Mouse (Mus musculus) liver, embryonic 16.5 days (tissue): ENCODE data around the gene Wdr78. TPM values are rescaled to one million over a fixed set of nuclear protein-coding genes. Genes with fewer than 3 reads are reported as not detected.

Source experiments
- ATAC-seq: fragments of 200-750 bp; cut with Nextera tagmentation; 2 replicates; pipeline ENCODE4 v1.8.0; 2017; ENCODE audit warnings: low read depth, mild to moderate bottlenecking, moderate number of reproducible peaks, moderate library complexity
- H3K27ac ChIP-seq: fragments of 300-500 bp; sonication (generic); 2 replicates; pipeline ENCODE4 v1.5.1; 2014; ENCODE audit warnings: mild to moderate bottlenecking, low read length
- H3K27me3 ChIP-seq: fragments of 300-500 bp; sonication (generic); 2 replicates; pipeline ENCODE4 v1.6.1; 2014; ENCODE audit warnings: low read depth, low read length, mixed read lengths; ENCODE audit not compliant: control insufficient read depth, insufficient read depth
- H3K36me3 ChIP-seq: fragments of 300-500 bp; sonication (generic); 2 replicates; pipeline ENCODE4 v1.6.1; 2014; ENCODE audit warnings: mild to moderate bottlenecking; ENCODE audit not compliant: control insufficient read depth, insufficient read depth
- H3K4me1 ChIP-seq: fragments of 300-500 bp; sonication (generic); 2 replicates; pipeline ENCODE4 v1.6.1; 2014; ENCODE audit warnings: low read depth, low read length, mixed read lengths; ENCODE audit not compliant: control insufficient read depth
- H3K4me2 ChIP-seq: fragments of 300-500 bp; sonication (generic); 2 replicates; pipeline ENCODE4 v1.6.1; 2014; ENCODE audit warnings: low read depth, low read length, mixed read lengths
- H3K4me3 ChIP-seq: fragments of 300-500 bp; sonication (generic); 2 replicates; pipeline ENCODE4 v1.5.1; 2014; ENCODE audit warnings: low read depth, mild to moderate bottlenecking, low read length
- H3K9ac ChIP-seq: fragments of 300-500 bp; sonication (generic); 2 replicates; pipeline ENCODE4 v1.6.1; 2014; ENCODE audit warnings: low read depth, low read length
- H3K9me3 ChIP-seq: fragments of 300-500 bp; sonication (generic); replicated peaks from 2 replicates; pipeline ENCODE4 v1.6.1; 2016; ENCODE audit warnings: low read length; ENCODE audit not compliant: control insufficient read depth
- WGBS: fragments of 180-500 bp; shearing (Covaris S2); extraction: QIAGEN DNeasy Blood & Tissue Kit; methylation state at CpG from one replicate; pipeline ENCODE4 v1.1.7; 2014; ENCODE audit not compliant: insufficient replicate concordance; 5-methylcytosine and 5-hydroxymethylcytosine counted together
- polyA plus RNA-seq: library from polyadenylated mRNA; unstranded; fragments of >200 nt; fragmentation: Nextera tagmentation; extraction: Ambion mirVana; gene quantifications from 2 replicates; pipeline ENCODE4 v1.2.1, GENCODE M21; 2015

Gene Wdr78
- polyA plus RNA-seq, 1 experiment from 2014 or later = 0.31 TPM

GRCm38 (mm10) chr4:103028177-103029088 is 85.9 kb downstream of the Wdr78 start:
- Histone ChIP-seq H3K4me1 (no peaks in the 10 kb centered on the region), H3K27me3 (no peaks in the 10 kb centered on the region), H3K27ac (no peak overlapping the region), H3K9me3 (no peaks in the 10 kb centered on the region), H3K4me2 (no peak overlapping the region), H3K9ac (no peak overlapping the region), H3K4me3 (no peak overlapping the region), H3K36me3 (no peaks in the 10 kb centered on the region)
- ATAC-seq = no peak
- WGBS = 64% methylated on average over 13 of the region's 13 CpGs

GRCm38 (mm10) chr4:103027745-103028144 is 86.6 kb downstream of the Wdr78 start:
- WGBS = 58% methylated on average over 7 of the region's 7 CpGs

DNA sequence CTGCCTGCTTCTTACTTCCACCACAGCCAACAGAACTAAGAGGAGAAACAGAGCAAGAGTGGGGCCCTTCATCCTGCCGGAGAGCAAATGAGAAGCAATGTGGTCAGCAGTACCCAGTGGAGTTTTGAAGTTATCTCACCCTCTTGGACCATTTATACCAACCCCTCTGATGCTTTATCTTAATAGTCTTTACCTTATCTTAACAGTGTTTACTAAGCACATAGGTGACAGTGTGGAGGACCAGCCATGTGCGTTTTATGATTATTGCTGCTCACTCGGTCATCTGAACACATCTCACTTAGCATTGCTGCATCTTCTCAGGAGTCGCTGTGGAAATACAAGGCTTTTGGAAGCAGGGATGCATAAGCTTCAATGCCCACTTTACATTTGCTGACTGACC is 87.7 kb downstream of the Wdr78 start, which contains the start of gene Insl5:
Gene Insl5 (minus strand): TSS at position 222 of the 400 bp plus-strand sequence.
- 58% methylated on average over 4 of the region's 4 CpGs for WGBS
- Histone ChIP-seq H3K9me3 (no peaks in the 10 kb centered on the region), H3K4me3 (no peak within 1 kb of the TSS), H3K27ac (no peak within 1 kb of the TSS), H3K9ac (no peak within 1 kb of the TSS), H3K4me1 (no peaks in the 10 kb centered on the region), H3K36me3 (no peaks in the 10 kb centered on the region), H3K4me2 (no peak within 1 kb of the TSS), H3K27me3 (no peaks in the 10 kb centered on the region)
- ATAC-seq = no peak

More at GRCm38 (mm10) chr4:103027745-103028144, 86.6 kb downstream of the Wdr78 start:
- Histone ChIP-seq H3K27me3 (no peaks in the 10 kb centered on the region), H3K4me3 (no peak overlapping the region), H3K27ac (no peak overlapping the region), H3K4me2 (no peak overlapping the region), H3K9ac (no peak overlapping the region), H3K9me3 (no peaks in the 10 kb centered on the region), H3K4me1 (no peaks in the 10 kb centered on the region), H3K36me3 (no peaks in the 10 kb centered on the region)
- ATAC-seq = no peak

DNA sequence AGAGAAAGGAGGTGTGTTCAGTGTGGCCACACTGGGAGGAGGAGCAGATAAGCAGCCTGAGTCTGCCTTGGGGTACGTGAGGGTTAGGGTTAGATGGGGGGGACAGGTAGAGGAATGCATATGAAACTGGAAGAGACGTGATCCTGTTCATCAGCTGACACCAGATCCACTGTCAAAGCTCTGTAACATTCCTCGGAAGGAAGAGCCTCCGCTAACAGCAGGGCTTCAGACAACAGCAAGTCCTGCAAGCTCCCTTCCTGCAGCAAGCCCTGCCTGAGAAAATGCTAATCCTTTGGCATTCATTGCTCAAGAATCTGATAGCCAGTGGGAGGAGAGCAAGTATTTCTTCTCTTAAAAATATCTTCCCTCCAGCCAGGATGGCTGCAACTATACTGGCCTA is 100.9 kb downstream of the Wdr78 start:
- WGBS = 33% methylated on average over 4 of the region's 4 CpGs
- Histone ChIP-seq H3K9me3 (no peaks in the 10 kb centered on the region), H3K27ac (no peak overlapping the region), H3K4me3 (no peak overlapping the region), H3K4me1 (no peaks in the 10 kb centered on the region), H3K9ac (no peak overlapping the region), H3K27me3 (no peaks in the 10 kb centered on the region), H3K36me3 (no peaks in the 10 kb centered on the region), H3K4me2 (no peak overlapping the region)
- no peak for ATAC-seq

GRCm38 (mm10) chr4:103011823-103012222 is 102.5 kb downstream of the Wdr78 start:
- no peaks in the 10 kb centered on the region for H3K27me3 ChIP-seq

DNA sequence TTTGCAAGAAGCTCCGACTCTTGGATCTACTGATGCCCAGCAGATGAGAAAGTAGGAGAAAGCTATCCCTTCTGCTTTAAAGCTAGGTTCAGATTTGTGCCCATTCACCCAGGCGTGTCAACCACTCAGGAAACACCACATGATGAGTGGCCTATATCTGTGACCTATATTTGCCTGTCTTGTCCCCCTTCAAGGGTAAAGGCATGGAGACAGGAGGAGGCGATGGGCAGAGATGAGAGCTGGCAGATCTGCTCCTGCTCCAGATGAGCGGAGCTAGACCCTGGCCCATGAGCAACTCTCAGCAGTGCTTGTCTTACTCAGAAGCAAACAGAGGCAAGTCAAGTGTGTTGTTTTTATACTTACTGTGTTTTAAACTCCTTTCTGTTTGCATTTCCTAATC is 103.6 kb downstream of the Wdr78 start:
- no peaks in the 10 kb centered on the region for H3K4me1 ChIP-seq
- no peaks in the 10 kb centered on the region for H3K27me3 ChIP-seq
- H3K36me3 ChIP-seq = no peaks in the 10 kb centered on the region
- no peak overlapping the region for H3K4me3 ChIP-seq
- 65% methylated on average over 4 of the region's 4 CpGs for WGBS
- ATAC-seq = no peak
- no peaks in the 10 kb centered on the region for H3K9me3 ChIP-seq
- H3K27ac ChIP-seq = no peak overlapping the region
- no peak overlapping the region for H3K4me2 ChIP-seq
- no peak overlapping the region for H3K9ac ChIP-seq

More at GRCm38 (mm10) chr4:103011823-103012222, 102.5 kb downstream of the Wdr78 start:
- Histone ChIP-seq H3K27ac (no peak overlapping the region), H3K4me2 (no peak overlapping the region), H3K36me3 (no peaks in the 10 kb centered on the region), H3K9ac (no peak overlapping the region), H3K4me3 (no peak overlapping the region), H3K4me1 (no peaks in the 10 kb centered on the region), H3K9me3 (no peaks in the 10 kb centered on the region)
- 47% methylated on average over 7 of the region's 7 CpGs for WGBS
- no peak for ATAC-seq

DNA sequence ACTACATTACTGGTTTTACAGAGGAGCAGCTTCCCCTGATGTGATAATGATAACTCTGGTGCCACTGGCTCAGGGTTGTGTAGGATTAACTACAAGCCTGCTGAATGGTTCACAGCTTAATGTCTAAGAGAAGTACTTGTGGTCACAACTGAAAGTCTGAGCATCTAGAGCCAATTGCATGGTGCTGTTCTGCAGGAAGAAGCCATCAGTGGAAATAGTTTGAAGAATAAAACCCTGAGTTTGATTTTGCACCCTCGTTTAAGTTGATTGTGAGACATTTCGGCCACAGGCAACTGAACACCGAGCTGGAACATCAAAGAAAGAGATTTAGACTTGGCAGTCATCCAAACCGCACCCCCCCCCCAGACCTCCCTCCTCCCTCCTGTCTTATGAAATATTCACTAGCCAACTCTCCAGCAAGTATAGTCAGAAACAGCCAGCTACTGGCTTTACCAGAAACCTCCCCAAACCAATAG is 107.4 kb downstream of the Wdr78 start:
- H3K36me3 ChIP-seq = no peaks in the 10 kb centered on the region
- H3K9ac ChIP-seq = no peak overlapping the region
- WGBS = 23% methylated on average over 4 of the region's 4 CpGs

DNA sequence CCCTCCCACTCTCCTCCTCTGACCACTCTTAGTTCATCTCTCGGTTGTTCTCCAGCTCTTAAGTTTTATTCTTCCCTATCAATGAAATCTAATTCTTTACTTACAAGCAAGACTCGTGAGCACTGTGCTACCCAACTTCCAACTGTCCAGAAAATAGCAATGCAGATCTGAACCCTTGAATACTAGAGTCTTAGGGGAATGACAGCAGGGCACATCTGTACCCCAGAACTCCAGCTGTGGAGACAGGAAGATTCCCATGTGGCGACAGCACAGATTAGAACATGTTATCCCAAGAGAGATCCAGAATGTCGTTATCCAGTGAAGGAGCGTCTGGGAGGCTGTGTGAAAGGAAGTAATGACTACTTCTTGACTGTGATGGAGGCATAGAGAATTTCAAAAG is 108.1 kb downstream of the Wdr78 start:
- 64% methylated on average over 5 of the region's 5 CpGs for WGBS

More for the DNA sequence above, 107.4 kb downstream of the Wdr78 start:
- H3K4me1 ChIP-seq = no peaks in the 10 kb centered on the region
- no peak overlapping the region for H3K4me3 ChIP-seq
- H3K27me3 ChIP-seq = no peaks in the 10 kb centered on the region
- H3K9me3 ChIP-seq = no peaks in the 10 kb centered on the region
- no peak for ATAC-seq
- H3K27ac ChIP-seq = no peak overlapping the region
- H3K4me2 ChIP-seq = no peak overlapping the region

More for the DNA sequence above, 108.1 kb downstream of the Wdr78 start:
- no peaks in the 10 kb centered on the region for H3K27me3 ChIP-seq
- H3K36me3 ChIP-seq = no peaks in the 10 kb centered on the region
- H3K4me1 ChIP-seq = no peaks in the 10 kb centered on the region
- no peaks in the 10 kb centered on the region for H3K9me3 ChIP-seq
- no peak overlapping the region for H3K27ac ChIP-seq
- no peak for ATAC-seq
- no peak overlapping the region for H3K9ac ChIP-seq
- H3K4me2 ChIP-seq = no peak overlapping the region
- no peak overlapping the region for H3K4me3 ChIP-seq
